Mouse (Mus musculus): ENCODE results near the gene Pdzd4. TPM values are rescaled to one million over a fixed set of nuclear protein-coding genes. Genes with fewer than 3 reads are reported as not detected.
A peak's percentile ranks its signal among the peaks of the same experiment; 100 is the strongest.

Pdzd4 gene
- polyA plus RNA-seq (2012; ENCODE audit: insufficient read depth, low replicate concordance): not detected in 2 replicates

GRCm38 (mm10) chrX:73824185-73825151, at the start of gene Pdzd4:
Gene Pdzd4, minus strand, starts transcription at chrX:73824969.
- peak within 1 kb of the TSS; percentile 88 for H3K4me3 ChIP-seq (replicated peaks)
- H3K9me3 ChIP-seq: peaks cover 11% of the 10 kb centered on the region
- peaks cover 9% of the 10 kb centered on the region; the same call in 1 of the 2 replicates for H3K4me1 ChIP-seq
- TF ChIP-seq GATA1 (IDR thresholded peaks at IDR 0.05; ENCODE audit: borderline replicate concordance, low read length) (no peak), FLI1 (IDR thresholded peaks at IDR 0.05; ENCODE audit: low read length) (no peak)
- no peaks in the 10 kb centered on the region for H3K36me3 ChIP-seq (replicated peaks; ENCODE audit: low read length)
- H3K27me3 ChIP-seq (replicated peaks): peaks cover 55% of the 10 kb centered on the region

- TF ChIP-seq FLI1 (IDR thresholded peaks at IDR 0.05; ENCODE audit: low read length): no peak
- TF ChIP-seq GATA1 (IDR thresholded peaks at IDR 0.05; ENCODE audit: borderline replicate concordance, low read length): no peak
- no peaks in the 10 kb centered on the region for H3K4me1 ChIP-seq
- no peak overlapping the region for H3K4me3 ChIP-seq (replicated peaks)
- no peaks in the 10 kb centered on the region for H3K36me3 ChIP-seq (replicated peaks; ENCODE audit: low read length)
- H3K27me3 ChIP-seq (replicated peaks): peaks cover 40% of the 10 kb centered on the region
- H3K9me3 ChIP-seq: no peaks in the 10 kb centered on the region
Measured at GRCm38 (mm10) chrX:73871956-73872355, 47.2 kb upstream of the Pdzd4 start.

- peaks cover 37% of the 10 kb centered on the region for H3K27me3 ChIP-seq (replicated peaks)
- H3K4me1 ChIP-seq: no peaks in the 10 kb centered on the region
- H3K9me3 ChIP-seq: no peaks in the 10 kb centered on the region
- TF ChIP-seq FLI1 (IDR thresholded peaks at IDR 0.05; ENCODE audit: low read length) (no peak), GATA1 (IDR thresholded peaks at IDR 0.05; ENCODE audit: borderline replicate concordance, low read length) (no peak)
- H3K4me3 ChIP-seq (replicated peaks): no peak overlapping the region
- H3K36me3 ChIP-seq (replicated peaks; ENCODE audit: low read length): no peaks in the 10 kb centered on the region
Measured at GRCm38 (mm10) chrX:73871474-73871873, 46.7 kb upstream of the Pdzd4 start.

- TF ChIP-seq GATA1 (IDR thresholded peaks at IDR 0.05; ENCODE audit: borderline replicate concordance, low read length) (no peak), FLI1 (IDR thresholded peaks at IDR 0.05; ENCODE audit: low read length) (no peak)
- peaks cover 32% of the 10 kb centered on the region for H3K27me3 ChIP-seq (replicated peaks)
- no peaks in the 10 kb centered on the region for H3K36me3 ChIP-seq (replicated peaks; ENCODE audit: low read length)
- no peaks in the 10 kb centered on the region for H3K4me1 ChIP-seq
- no peak overlapping the region for H3K4me3 ChIP-seq (replicated peaks)
- H3K9me3 ChIP-seq: no peaks in the 10 kb centered on the region
Measured at GRCm38 (mm10) chrX:73869334-73869733, 44.6 kb upstream of the Pdzd4 start.

- Histone ChIP-seq H3K4me3 (replicated peaks) (no peak overlapping the region), H3K9me3 (no peaks in the 10 kb centered on the region), H3K36me3 (replicated peaks; ENCODE audit: low read length) (no peaks in the 10 kb centered on the region), H3K27me3 (replicated peaks) (peaks cover 36% of the 10 kb centered on the region), H3K4me1 (no peaks in the 10 kb centered on the region)
- TF ChIP-seq GATA1 (IDR thresholded peaks at IDR 0.05; ENCODE audit: borderline replicate concordance, low read length): no peak
- TF ChIP-seq FLI1 (IDR thresholded peaks at IDR 0.05; ENCODE audit: low read length): no peak
Measured at GRCm38 (mm10) chrX:73867852-73868251, 43.1 kb upstream of the Pdzd4 start.

GRCm38 (mm10) chrX:73867256-73867655, 42.5 kb upstream of the Pdzd4 start:
- peaks cover 38% of the 10 kb centered on the region for H3K27me3 ChIP-seq (replicated peaks)
- H3K36me3 ChIP-seq (replicated peaks; ENCODE audit: low read length): no peaks in the 10 kb centered on the region
- no peaks in the 10 kb centered on the region for H3K9me3 ChIP-seq
- no peak overlapping the region for H3K4me3 ChIP-seq (replicated peaks)
- no peaks in the 10 kb centered on the region for H3K4me1 ChIP-seq
- TF ChIP-seq FLI1 (IDR thresholded peaks at IDR 0.05; ENCODE audit: low read length): no peak
- TF ChIP-seq GATA1 (IDR thresholded peaks at IDR 0.05; ENCODE audit: borderline replicate concordance, low read length): no peak

- no peaks in the 10 kb centered on the region for H3K4me1 ChIP-seq
- no peak overlapping the region for H3K4me3 ChIP-seq (replicated peaks)
- no peak for TF ChIP-seq GATA1 (IDR thresholded peaks at IDR 0.05; ENCODE audit: borderline replicate concordance, low read length)
- TF ChIP-seq FLI1 (IDR thresholded peaks at IDR 0.05; ENCODE audit: low read length): no peak
- H3K9me3 ChIP-seq: no peaks in the 10 kb centered on the region
- peaks cover 55% of the 10 kb centered on the region for H3K27me3 ChIP-seq (replicated peaks)
- no peaks in the 10 kb centered on the region for H3K36me3 ChIP-seq (replicated peaks; ENCODE audit: low read length)
Measured at GRCm38 (mm10) chrX:73864692-73865091, 39.9 kb upstream of the Pdzd4 start.

GRCm38 (mm10) chrX:73855087-73855408, 30.3 kb upstream of the Pdzd4 start:
- H3K4me3 ChIP-seq (replicated peaks): no peak overlapping the region
- TF ChIP-seq FLI1 (IDR thresholded peaks at IDR 0.05; ENCODE audit: low read length) (no peak), GATA1 (IDR thresholded peaks at IDR 0.05; ENCODE audit: borderline replicate concordance, low read length) (no peak)

GRCm38 (mm10) chrX:73854326-73855086, 29.7 kb upstream of the Pdzd4 start:
- H3K27me3 ChIP-seq (replicated peaks): peaks cover 58% of the 10 kb centered on the region
- H3K36me3 ChIP-seq (replicated peaks; ENCODE audit: low read length): no peaks in the 10 kb centered on the region
- no peaks in the 10 kb centered on the region for H3K4me1 ChIP-seq
- H3K4me3 ChIP-seq (replicated peaks): no peak overlapping the region
- 0 out of 2 replicates have a peak, but pooled peaks cover 7% of the 10 kb centered on the region for H3K9me3 ChIP-seq
- TF ChIP-seq FLI1 (IDR thresholded peaks at IDR 0.05; ENCODE audit: low read length): no peak
- TF ChIP-seq GATA1 (IDR thresholded peaks at IDR 0.05; ENCODE audit: borderline replicate concordance, low read length): no peak

More at GRCm38 (mm10) chrX:73855087-73855408, 30.3 kb upstream of the Pdzd4 start:
- 0 out of 2 replicates have a peak, but pooled peaks cover 7% of the 10 kb centered on the region for H3K9me3 ChIP-seq
- peaks cover 63% of the 10 kb centered on the region for H3K27me3 ChIP-seq (replicated peaks)
- H3K36me3 ChIP-seq (replicated peaks; ENCODE audit: low read length): no peaks in the 10 kb centered on the region
- no peaks in the 10 kb centered on the region for H3K4me1 ChIP-seq

Measured in megakaryocyte, embryonic 14.5 days (primary cell).